Mouse (Mus musculus): Measurements from ENCODE around the gene Gm3646.

DNA sequence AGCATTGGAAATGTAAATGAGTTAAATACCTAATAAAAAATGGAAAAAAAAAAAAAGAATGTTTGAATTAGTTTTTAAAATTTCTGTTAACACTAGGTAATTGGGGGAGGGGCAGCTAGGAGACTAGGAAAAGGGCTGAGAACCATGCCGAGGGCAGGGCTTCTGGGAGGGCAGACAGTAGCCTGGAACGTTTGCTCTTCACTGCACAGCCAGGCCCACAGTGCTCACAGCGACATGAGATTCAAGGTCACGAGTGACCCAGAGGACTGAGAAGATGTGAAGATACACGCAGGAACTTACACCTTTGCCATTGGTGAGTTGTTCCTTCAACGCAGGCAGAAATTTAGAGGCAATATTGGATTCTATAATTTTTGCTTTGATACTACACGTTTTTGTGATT, 2.2 kb downstream of the Gm3646 start:
- TF ChIP-seq CTCF (IDR thresholded peaks at IDR 0.05; ENCODE audit: borderline replicate concordance, insufficient read depth, low read length), result no peak
- TF ChIP-seq POLR2A (IDR thresholded peaks at IDR 0.05; ENCODE audit: low read depth, low read length), result no peak
